Mouse (Mus musculus): ENCODE measurements around the gene Cxcl1. TPM values are rescaled to one million over a fixed set of nuclear protein-coding genes. Genes with fewer than 3 reads are reported as not detected.
A peak's percentile ranks its signal among the peaks of the same experiment; 100 is the strongest.
"Not testable (repeated sequence)": the region's sequence is repeated elsewhere in the genome, so short reads cannot be mapped to it uniquely, and the experiment has no call there.

Cxcl1 gene
- total RNA-seq (2014; rRNA removed) (0.22 TPM in 1 of 2 replicates, not detected in the other), polyA plus RNA-seq (2015; fragmentation: Nextera tagmentation; extraction: Ambion mirVana) (0.50 and 0.56 TPM in 2 replicates)

DNA sequence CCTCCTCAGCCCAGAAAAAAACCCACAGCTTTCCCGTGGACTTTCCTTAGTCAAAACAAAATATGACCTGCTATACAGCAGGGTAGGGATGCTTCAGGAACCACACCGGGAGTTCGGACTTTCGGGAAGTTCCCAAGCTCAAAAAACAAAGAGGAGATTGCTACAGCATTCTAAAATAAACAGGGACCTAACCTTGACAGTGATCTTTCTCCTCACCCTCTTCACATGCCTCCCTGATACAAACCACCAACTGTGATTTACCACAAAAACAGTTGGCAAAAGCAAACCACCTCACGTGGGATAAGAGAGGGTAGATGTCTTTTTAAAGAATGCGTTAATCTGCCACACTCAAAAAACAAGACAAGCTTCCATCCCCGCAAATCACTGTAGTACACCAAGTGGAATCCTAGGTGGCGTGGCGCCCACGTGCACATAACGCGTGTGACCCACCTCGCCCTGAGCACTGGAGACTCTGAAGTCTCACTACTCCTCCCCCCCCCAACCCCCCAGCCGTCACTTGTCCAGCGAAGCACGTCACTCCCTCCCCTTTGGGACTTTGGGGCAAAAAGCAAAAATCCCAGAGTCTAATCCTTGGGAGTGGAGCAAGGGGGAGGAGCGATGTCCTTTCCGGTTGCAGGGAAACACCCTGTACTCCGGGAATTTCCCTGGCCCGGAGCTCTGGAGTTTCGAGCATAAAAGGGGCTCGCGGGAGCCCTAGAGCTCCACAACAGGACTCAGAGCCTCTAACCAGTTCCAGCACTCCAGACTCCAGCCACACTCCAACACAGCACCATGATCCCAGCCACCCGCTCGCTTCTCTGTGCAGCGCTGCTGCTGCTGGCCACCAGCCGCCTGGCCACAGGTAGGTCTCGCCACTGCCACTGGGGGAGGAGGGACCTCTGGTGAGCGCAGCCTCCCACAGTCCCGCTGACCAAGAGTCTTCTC, at the start of gene Cxcl1:
TSS of gene Cxcl1 (plus strand) at position 723 of the 945 bp plus-strand sequence.
- peak; percentile 72 for DNase-seq (ENCODE audit: low spot score)
- peak within 1 kb of the TSS; percentile 96 for H3K4me2 ChIP-seq (ENCODE audit: low read depth, low read length)
- WGBS, result 8% methylated on average over 30 of the region's 30 CpGs

DNA sequence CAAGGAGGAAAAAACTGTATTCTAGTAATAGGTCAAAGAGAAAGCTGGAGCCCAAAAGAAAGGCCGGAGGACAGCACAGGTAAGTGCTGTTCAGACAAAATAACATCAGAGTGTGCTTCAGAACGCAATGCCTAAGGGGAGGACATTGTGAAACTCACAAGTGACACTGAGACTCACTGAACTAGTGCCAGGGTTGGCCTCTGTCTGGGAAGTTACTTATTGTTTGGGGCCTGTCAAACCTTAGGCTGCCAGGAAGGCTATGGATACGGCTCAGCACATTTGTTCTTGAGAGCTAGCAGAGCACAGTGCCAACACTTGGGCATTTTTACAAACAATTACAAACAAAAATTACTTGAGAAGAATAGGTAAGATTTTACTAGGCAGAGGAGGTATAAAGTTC, 47.1 kb upstream of the Cxcl1 start:
- no peak for ATAC-seq
- no peak for DNase-seq (ENCODE audit: low spot score)
- no peak overlapping the region for H3K9ac ChIP-seq (replicated peaks; ENCODE audit: low read length)
- WGBS, result 79% methylated on average over 3 of the region's 3 CpGs
- H3K4me2 ChIP-seq (ENCODE audit: low read depth, low read length), result no peak overlapping the region
- H3K27me3 ChIP-seq (ENCODE audit: insufficient read depth, low read length), result no peaks in the 10 kb centered on the region
- no peaks in the 10 kb centered on the region for H3K4me1 ChIP-seq (ENCODE audit: insufficient read depth, low read length)
- TF ChIP-seq CTCF (IDR thresholded peaks at IDR 0.05; ENCODE audit: low read depth), result no peak
- no peaks in the 10 kb centered on the region for H3K9me3 ChIP-seq (ENCODE audit: low read length)
- no peak overlapping the region for H3K27ac ChIP-seq
- H3K4me3 ChIP-seq (ENCODE audit: low read length), result no peak overlapping the region
- no peaks in the 10 kb centered on the region for H3K36me3 ChIP-seq (ENCODE audit: insufficient read depth, low read length)

More for the DNA sequence above, at the start of gene Cxcl1:
- TF ChIP-seq CTCF (IDR thresholded peaks at IDR 0.05; ENCODE audit: low read depth), result peak; percentile 68
- Histone ChIP-seq H3K4me1 (ENCODE audit: insufficient read depth, low read length) (no peaks in the 10 kb centered on the region), H3K27ac (no peak within 1 kb of the TSS), H3K9me3 (ENCODE audit: low read length) (no peaks in the 10 kb centered on the region), H3K36me3 (ENCODE audit: insufficient read depth, low read length) (no peaks in the 10 kb centered on the region), H3K9ac (replicated peaks; ENCODE audit: low read length) (peak within 1 kb of the TSS; percentile 52), H3K27me3 (ENCODE audit: insufficient read depth, low read length) (no peaks in the 10 kb centered on the region; the same call in 1 of the 2 replicates), H3K4me3 (ENCODE audit: low read length) (peak within 1 kb of the TSS; percentile 52)
- peak; percentile 92 for ATAC-seq

DNA sequence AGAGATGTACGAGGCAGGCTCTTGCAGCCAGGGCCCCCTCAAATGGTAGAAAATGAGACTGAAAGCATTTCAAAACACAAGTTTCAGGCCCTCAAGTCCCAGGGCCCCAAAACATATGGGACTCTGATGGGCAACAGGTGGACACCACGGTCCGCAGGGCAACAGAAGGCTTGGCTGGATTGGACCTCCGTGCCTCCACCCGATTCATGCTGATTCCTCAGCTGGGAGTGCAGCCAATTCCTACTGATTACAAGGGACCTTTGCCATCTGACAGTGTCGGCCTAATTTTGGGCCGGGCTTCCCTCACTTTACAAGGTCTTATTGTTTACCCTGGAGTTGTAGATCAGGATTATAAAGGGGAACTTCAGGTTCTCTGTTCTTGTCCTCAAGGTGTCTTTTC, 40.9 kb upstream of the Cxcl1 start:
- H3K9me3 ChIP-seq (ENCODE audit: low read length); H3K9ac ChIP-seq (replicated peaks; ENCODE audit: low read length); H3K27me3 ChIP-seq (ENCODE audit: insufficient read depth, low read length); H3K4me3 ChIP-seq (ENCODE audit: low read length); H3K4me1 ChIP-seq (ENCODE audit: insufficient read depth, low read length); H3K4me2 ChIP-seq (ENCODE audit: low read depth, low read length); H3K27ac ChIP-seq; ATAC-seq; DNase-seq (ENCODE audit: low spot score); H3K36me3 ChIP-seq (ENCODE audit: insufficient read depth, low read length): not testable (repeated sequence)
- WGBS, result 69% methylated on average over 7 of the region's 7 CpGs

DNA sequence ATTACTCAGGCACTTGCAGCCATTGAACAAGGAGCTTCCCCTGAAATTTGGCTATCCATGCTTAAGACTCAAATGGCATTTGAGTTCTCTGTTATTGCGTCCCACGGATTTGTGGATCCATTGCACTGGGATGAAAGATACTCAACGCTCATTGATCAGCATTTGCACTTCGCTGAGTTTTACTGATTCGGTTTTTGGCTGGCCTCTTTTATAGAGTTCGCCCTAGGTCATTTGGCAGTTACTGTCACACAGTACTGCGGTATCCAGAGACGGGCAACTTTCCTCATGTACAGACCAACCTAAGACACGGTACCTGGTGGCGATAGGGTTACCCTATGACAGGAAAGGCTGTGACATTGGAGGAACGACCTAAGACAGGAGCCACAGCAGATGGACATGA, 39.6 kb upstream of the Cxcl1 start:
- not testable (repeated sequence) for H3K4me2 ChIP-seq (ENCODE audit: low read depth, low read length); H3K36me3 ChIP-seq (ENCODE audit: insufficient read depth, low read length); H3K9me3 ChIP-seq (ENCODE audit: low read length); H3K4me1 ChIP-seq (ENCODE audit: insufficient read depth, low read length); H3K4me3 ChIP-seq (ENCODE audit: low read length); H3K27ac ChIP-seq; H3K9ac ChIP-seq (replicated peaks; ENCODE audit: low read length); DNase-seq (ENCODE audit: low spot score); ATAC-seq; H3K27me3 ChIP-seq (ENCODE audit: insufficient read depth, low read length)
- 94% methylated on average over 11 of the region's 11 CpGs for WGBS

DNA sequence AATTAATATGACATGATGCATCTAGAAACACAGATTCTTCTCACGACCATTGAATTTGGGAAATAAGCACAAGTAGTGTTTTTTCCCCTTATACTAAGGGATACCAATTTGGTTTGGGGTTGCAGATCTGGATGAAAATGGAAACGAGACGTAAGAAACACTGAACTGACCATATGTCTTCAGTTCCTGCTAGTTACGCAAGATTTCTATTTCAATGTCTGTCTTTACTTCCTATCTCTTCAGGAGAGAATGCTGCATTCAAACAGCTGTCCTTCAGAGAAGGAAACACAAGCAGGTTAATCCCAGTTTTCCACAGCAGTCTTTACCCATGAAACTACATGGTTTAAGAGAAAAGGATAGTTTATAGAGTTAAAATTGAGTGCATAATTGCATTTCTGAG, 37.8 kb upstream of the Cxcl1 start:
- Histone ChIP-seq H3K9me3 (ENCODE audit: low read length) (no peaks in the 10 kb centered on the region), H3K27ac (no peak overlapping the region), H3K4me3 (ENCODE audit: low read length) (no peak overlapping the region), H3K9ac (replicated peaks; ENCODE audit: low read length) (no peak overlapping the region), H3K27me3 (ENCODE audit: insufficient read depth, low read length) (no peaks in the 10 kb centered on the region), H3K4me1 (ENCODE audit: insufficient read depth, low read length) (no peaks in the 10 kb centered on the region), H3K4me2 (ENCODE audit: low read depth, low read length) (no peak overlapping the region), H3K36me3 (ENCODE audit: insufficient read depth, low read length) (no peaks in the 10 kb centered on the region)
- DNase-seq (ENCODE audit: low spot score) (no peak), ATAC-seq (no peak)
- TF ChIP-seq CTCF (IDR thresholded peaks at IDR 0.05; ENCODE audit: low read depth), result no peak
- WGBS, result 88% methylated on average over 4 of the region's 4 CpGs

DNA sequence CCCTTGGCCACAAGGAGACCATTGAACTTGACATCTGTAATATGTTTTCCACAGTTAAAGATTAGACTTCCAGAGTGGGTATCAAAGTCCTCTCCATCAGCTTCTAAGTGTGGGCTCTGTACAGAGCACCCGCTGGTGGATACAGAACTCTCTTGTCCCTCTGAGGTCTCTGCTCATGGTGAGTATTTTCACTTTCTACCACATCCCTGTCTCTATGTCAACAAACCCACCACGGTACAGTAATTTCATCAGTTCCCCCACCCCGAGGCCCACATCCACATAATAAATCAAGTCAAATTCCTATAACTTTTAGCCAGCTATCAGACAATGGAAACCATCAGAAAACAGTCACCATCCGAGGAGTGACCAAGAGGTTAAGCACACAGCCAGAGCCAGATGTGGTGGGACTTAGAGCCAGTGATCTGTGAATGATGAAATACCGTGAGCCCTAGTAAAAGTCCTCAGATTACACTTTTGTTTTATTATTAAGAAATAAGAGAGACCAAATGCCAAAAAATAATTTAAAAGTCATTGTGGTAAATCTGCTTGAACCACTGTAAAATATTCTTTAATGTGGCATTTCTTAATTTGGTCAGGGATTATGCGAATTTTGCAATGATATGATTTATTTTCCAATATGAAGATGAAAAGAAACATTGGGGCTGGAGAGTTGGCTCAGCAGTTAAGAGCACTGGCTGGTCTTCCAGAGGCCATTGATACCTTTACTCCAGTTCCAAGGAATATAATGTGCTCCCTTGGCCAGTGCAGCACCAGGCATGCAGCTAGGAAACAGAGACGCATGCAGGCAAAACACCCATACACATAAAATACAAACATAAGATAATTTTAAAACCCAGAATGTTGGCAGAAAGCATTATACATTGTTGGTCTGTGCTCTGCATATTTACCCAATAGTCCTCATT, 35.5 kb upstream of the Cxcl1 start:
- H3K4me3 ChIP-seq (ENCODE audit: low read length), result no peak overlapping the region
- H3K9ac ChIP-seq (replicated peaks; ENCODE audit: low read length), result no peak overlapping the region
- DNase-seq (ENCODE audit: low spot score) (no peak), ATAC-seq (no peak)
- no peaks in the 10 kb centered on the region for H3K36me3 ChIP-seq (ENCODE audit: insufficient read depth, low read length)
- no peaks in the 10 kb centered on the region for H3K27me3 ChIP-seq (ENCODE audit: insufficient read depth, low read length)
- no peak overlapping the region for H3K27ac ChIP-seq
- TF ChIP-seq CTCF (IDR thresholded peaks at IDR 0.05; ENCODE audit: low read depth), result no peak
- no peaks in the 10 kb centered on the region for H3K9me3 ChIP-seq (ENCODE audit: low read length)
- no peaks in the 10 kb centered on the region for H3K4me1 ChIP-seq (ENCODE audit: insufficient read depth, low read length)
- no peak overlapping the region for H3K4me2 ChIP-seq (ENCODE audit: low read depth, low read length)
- 79% methylated on average over 7 of the region's 7 CpGs for WGBS
